Mouse (Mus musculus): ENCODE data around the gene Chrng.

Gene Chrng

GRCm38 (mm10) chr1:87252040-87252609, 47.7 kb downstream of the Chrng start:
- no peak for DNase-seq (ENCODE audit: low spot score)

- DNase-seq (ENCODE audit: low spot score), result no peak
Measured at GRCm38 (mm10) chr1:87255173-87255572, 50.7 kb downstream of the Chrng start.

- DNase-seq (ENCODE audit: low spot score), result no peak
Measured at GRCm38 (mm10) chr1:87257691-87258090, 53.2 kb downstream of the Chrng start.

- peak; percentile 33 for DNase-seq (ENCODE audit: low spot score)
Measured at GRCm38 (mm10) chr1:87258484-87258883, 54.0 kb downstream of the Chrng start.

- DNase-seq (ENCODE audit: low spot score), result no peak
Measured at GRCm38 (mm10) chr1:87259316-87259715, 54.9 kb downstream of the Chrng start.

All from embryo, embryonic 10 days (tissue).